Mouse (Mus musculus) liver, embryonic 14.5 days (tissue): Measurements from ENCODE around the gene Pappa. TPM values are rescaled to one million over a fixed set of nuclear protein-coding genes. Genes with fewer than 3 reads are reported as not detected.

Experiments used
- ATAC-seq: fragments of 200-750 bp; cut with Nextera tagmentation; 2 replicates; pipeline ENCODE4 v1.8.0; 2017; ENCODE audit warnings: moderate number of reproducible peaks, mild to moderate bottlenecking, moderate library complexity; ENCODE audit not compliant: insufficient read depth
- DNase-seq, 3 experiments: peaks; one replicate each; pipeline ENCODE4 v3.0.0-alpha.2; 2012 to 2013; ENCODE audit warnings: low read depth in 3 of 3, low spot score in 3 of 3
- H3K27ac ChIP-seq: fragments of 300-500 bp; sonication (generic); 2 replicates; pipeline ENCODE4 v1.5.1; 2014; ENCODE audit warnings: moderate library complexity, mild to moderate bottlenecking, control low read depth, inconsistent platforms
- H3K27me3 ChIP-seq: fragments of 300-500 bp; sonication (generic); 2 replicates; pipeline ENCODE4 v1.6.1; 2014; ENCODE audit warnings: mild to moderate bottlenecking, low read length, moderate library complexity; ENCODE audit not compliant: control insufficient read depth, insufficient read depth
- H3K36me3 ChIP-seq: fragments of 300-500 bp; sonication (generic); replicated peaks from 2 replicates; pipeline ENCODE4 v1.6.1; 2014; ENCODE audit warnings: low read depth; ENCODE audit not compliant: control insufficient read depth, insufficient read depth
- H3K4me1 ChIP-seq, 2 experiments: fragments of 200-500 bp in 1 of 2; fragments of 300-500 bp in 1 of 2; sonication (generic) in 1 of 2; replicated peaks; 2 replicates each; pipeline ENCODE4 v1.6.1; 2012 to 2014; ENCODE audit warnings: antibody characterized with exemption in 1 of 2, inconsistent platforms in 1 of 2, low read length in 1 of 2; ENCODE audit not compliant: control insufficient read depth in 2 of 2, insufficient read depth in 2 of 2
- H3K4me2 ChIP-seq: fragments of 300-500 bp; sonication (generic); 2 replicates; pipeline ENCODE4 v1.6.1; 2014; ENCODE audit warnings: low read depth, mild to moderate bottlenecking, control low read depth, moderate library complexity
- H3K4me3 ChIP-seq, 2 experiments: fragments of 200-500 bp in 1 of 2; fragments of 300-500 bp in 1 of 2; sonication (generic) in 1 of 2; 2 replicates each; pipeline ENCODE4 v1.5.1; 2012 to 2014; ENCODE audit warnings: low read depth in 2 of 2, low read length in 2 of 2, mild to moderate bottlenecking in 2 of 2, control low read depth in 1 of 2, inconsistent platforms in 1 of 2, moderate library complexity in 1 of 2; ENCODE audit not compliant: insufficient read depth in 1 of 2
- H3K9ac ChIP-seq: fragments of 300-500 bp; sonication (generic); replicated peaks from 2 replicates; pipeline ENCODE4 v1.6.1; 2014; ENCODE audit warnings: mild to moderate bottlenecking, control low read depth, moderate library complexity
- H3K9me3 ChIP-seq: fragments of 300-500 bp; sonication (generic); 2 replicates; pipeline ENCODE4 v1.6.1; 2016; ENCODE audit warnings: low read length, mixed read lengths; ENCODE audit not compliant: control insufficient read depth
- CTCF ChIP-seq: IDR thresholded peaks from 2 replicates; pipeline ENCODE4 v1.5.1; 2016; ENCODE audit warnings: antibody characterized with exemption, low read depth, control low read depth
- EP300 ChIP-seq: IDR thresholded peaks from 2 replicates; pipeline ENCODE4 v1.6.1; 2016; ENCODE audit warnings: antibody characterized with exemption, low read depth
- WGBS: fragments of 180-500 bp; shearing (Covaris S2); extraction: QIAGEN DNeasy Blood & Tissue Kit; methylation state at CpG from one replicate; pipeline ENCODE4 v1.1.7; 2014; ENCODE audit not compliant: insufficient replicate concordance; 5-methylcytosine and 5-hydroxymethylcytosine counted together
- polyA plus RNA-seq, 2 experiments: library from polyadenylated mRNA; depleted of rRNA in 1 of 2; stranded (reverse) in 1 of 2; unstranded in 1 of 2; fragments of >200 nt; fragmentation: Nextera tagmentation in 1 of 2; extraction: Ambion mirVana in 1 of 2; gene quantifications; 2 replicates each; pipeline versions ENCODE4 v1.2.1 to v1.2.3; 2012 to 2014

Gene Pappa
- polyA plus RNA-seq, 2 experiments, result 0.01 TPM

DNA sequence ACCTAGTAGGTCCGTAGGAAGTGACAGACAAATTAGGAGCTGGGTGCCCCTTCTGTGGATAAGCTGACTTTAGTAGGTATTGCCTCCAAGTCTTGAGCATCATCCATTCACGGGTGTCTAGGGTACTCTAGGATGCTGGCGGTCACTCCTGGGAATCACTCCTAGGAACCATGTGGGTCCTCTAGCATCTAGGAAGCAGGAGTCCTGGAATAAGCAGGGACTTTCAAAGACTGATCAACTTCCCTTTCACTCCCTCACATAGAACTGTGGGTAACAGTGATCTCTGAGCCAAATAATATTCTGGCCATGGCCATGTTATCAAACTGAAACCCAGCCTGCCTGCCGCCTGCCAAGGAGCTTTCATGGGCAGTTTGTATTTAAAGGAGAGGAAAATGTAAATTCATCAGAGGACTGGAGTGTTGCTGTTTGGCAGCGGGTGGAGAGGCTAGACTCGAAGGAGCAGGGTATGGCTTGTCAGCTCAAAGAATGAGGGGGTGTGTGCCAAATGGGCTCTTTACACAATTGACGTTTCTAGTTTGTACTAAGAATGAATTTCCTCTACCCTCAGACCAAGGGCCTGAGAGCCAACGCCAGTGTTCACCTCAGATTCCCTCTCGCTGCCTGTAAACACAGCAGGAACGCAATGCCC is 194.0 kb downstream of the Pappa start:
- Histone ChIP-seq H3K4me1 (no peaks in the 10 kb centered on the region), H3K36me3 (no peaks in the 10 kb centered on the region), H3K4me3 (no peak overlapping the region), H3K4me2 (no peak overlapping the region), H3K9me3 (no peaks in the 10 kb centered on the region), H3K27me3 (no peaks in the 10 kb centered on the region), H3K27ac (no peak overlapping the region), H3K9ac (no peak overlapping the region)
- TF ChIP-seq EP300, result no peak
- TF ChIP-seq CTCF, result no peak
- DNase-seq (no peak), ATAC-seq (no peak)
- WGBS, result 54% methylated on average over 10 of the region's 10 CpGs

DNA sequence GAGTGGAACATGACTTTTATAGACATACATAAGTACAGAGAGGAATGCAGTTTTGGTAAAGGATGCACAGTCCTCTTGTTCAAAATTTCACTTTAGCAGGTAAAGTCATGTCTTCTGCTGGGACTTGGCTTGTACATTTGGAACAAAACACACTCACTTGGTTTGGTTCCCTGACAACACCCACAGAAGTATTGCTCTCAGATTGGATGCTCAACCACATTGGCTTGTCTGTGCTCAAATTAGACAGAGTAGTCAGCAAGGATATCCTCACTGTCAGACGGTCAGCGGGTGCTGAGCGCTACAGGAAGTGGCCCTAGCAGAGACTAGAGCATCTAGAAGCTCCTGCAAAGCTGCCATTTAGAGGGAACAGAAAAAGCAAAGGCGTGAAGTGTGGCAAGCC is 197.4 kb downstream of the Pappa start:
- no peaks in the 10 kb centered on the region for H3K9me3 ChIP-seq
- TF ChIP-seq EP300 (no peak), CTCF (no peak)
- H3K4me3 ChIP-seq, result no peak overlapping the region
- H3K27ac ChIP-seq, result no peak overlapping the region
- WGBS, result 51% methylated on average over 4 of the region's 4 CpGs
- no peaks in the 10 kb centered on the region for H3K36me3 ChIP-seq
- DNase-seq, result no peak
- no peaks in the 10 kb centered on the region for H3K4me1 ChIP-seq
- ATAC-seq, result no peak
- H3K4me2 ChIP-seq, result no peak overlapping the region
- H3K27me3 ChIP-seq, result no peaks in the 10 kb centered on the region
- H3K9ac ChIP-seq, result no peak overlapping the region

DNA sequence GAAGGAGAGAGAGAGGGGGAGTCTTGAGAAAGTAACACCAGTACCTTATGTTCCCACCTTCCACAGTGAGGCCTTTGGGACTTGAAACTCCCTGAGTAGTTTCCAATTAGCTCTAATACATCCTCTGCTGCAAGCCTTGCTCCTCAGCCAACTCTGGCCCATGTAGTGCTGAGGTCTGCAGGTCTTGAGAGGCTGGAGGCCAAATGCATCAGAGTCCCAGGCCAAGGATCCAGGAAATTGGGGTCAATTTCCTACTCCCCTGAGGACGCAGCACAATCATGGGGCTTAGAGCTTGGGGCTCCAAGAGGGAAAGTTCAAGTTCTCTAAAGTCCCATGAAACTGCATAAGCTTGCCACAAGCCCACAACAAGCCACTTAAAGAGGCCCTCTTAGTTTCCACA is 198.0 kb downstream of the Pappa start:
- no peak overlapping the region for H3K4me3 ChIP-seq
- H3K9ac ChIP-seq, result no peak overlapping the region
- no peaks in the 10 kb centered on the region for H3K36me3 ChIP-seq
- no peaks in the 10 kb centered on the region for H3K4me1 ChIP-seq
- DNase-seq (no peak), ATAC-seq (no peak)
- H3K27ac ChIP-seq, result no peak overlapping the region
- H3K4me2 ChIP-seq, result no peak overlapping the region
- H3K27me3 ChIP-seq, result no peaks in the 10 kb centered on the region
- WGBS, result 60% methylated on average over 1 of the region's 1 CpGs
- no peaks in the 10 kb centered on the region for H3K9me3 ChIP-seq
- TF ChIP-seq EP300 (no peak), CTCF (no peak)

DNA sequence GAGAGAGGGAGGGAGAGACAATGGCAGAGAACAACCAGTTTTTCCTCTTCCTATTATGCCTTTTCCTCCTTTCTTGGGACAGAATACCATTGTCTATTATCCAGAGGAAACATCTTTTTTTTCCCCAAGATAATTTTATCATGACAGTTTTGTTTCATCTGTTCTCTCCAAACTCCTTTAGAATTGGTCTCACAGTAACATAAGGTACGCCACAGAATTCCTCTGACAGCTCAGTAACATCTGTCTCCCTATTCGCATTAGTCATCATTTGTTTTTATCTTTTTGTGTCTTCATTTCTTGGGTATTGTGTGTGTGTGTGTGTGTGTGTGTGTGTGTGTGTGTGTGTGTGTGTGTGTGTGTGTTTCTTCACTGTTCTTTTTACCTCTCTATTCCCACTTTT is 201.8 kb downstream of the Pappa start:
- Histone ChIP-seq H3K4me2 (no peak overlapping the region), H3K27ac (no peak overlapping the region)
- no peak for ATAC-seq

DNA sequence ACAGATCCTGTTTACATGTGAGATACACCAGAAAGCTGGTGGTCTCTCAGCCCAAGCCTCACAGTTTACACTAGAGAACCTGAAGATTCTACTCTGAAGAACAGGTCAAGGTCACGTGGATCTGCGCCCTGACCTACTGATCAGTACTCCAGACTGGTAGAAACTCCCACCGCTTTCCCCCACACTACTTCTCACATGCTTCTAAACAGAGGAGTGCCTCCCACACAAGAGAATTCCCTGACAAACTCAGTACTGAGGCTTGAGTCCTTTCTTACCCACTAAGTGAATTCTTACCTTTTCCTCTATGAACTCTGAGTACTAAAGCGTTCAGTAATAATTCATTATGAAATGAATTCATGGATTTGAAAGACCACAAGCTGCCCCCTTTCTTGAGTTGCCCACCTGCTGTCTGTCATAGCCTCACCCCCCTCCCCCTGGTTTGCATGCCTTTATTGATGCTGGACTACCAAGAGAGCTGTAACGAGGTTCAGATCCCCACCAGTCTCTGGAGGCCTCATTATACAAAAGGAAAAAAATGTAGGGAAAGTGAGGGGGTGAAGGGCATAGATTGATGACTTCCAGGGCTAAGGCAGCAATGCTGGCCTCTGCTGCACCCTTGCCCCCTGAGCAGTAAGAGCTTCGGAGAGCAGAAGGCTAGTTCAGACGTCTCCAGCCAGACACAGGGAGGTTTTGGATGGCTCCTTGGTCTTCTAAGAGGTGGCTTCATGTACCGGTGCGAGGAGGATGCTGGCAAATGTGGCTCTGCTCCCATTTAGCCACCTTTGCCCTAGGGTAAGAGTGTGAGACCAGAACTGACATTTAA is 204.7 kb downstream of the Pappa start:
- 55% methylated on average over 9 of the region's 9 CpGs for WGBS
- no peak overlapping the region for H3K9ac ChIP-seq
- ATAC-seq (no peak), DNase-seq (no peak)
- no peaks in the 10 kb centered on the region for H3K9me3 ChIP-seq
- no peaks in the 10 kb centered on the region for H3K27me3 ChIP-seq
- H3K4me2 ChIP-seq, result no peak overlapping the region
- no peaks in the 10 kb centered on the region for H3K4me1 ChIP-seq
- no peak overlapping the region for H3K4me3 ChIP-seq
- no peak overlapping the region for H3K27ac ChIP-seq
- TF ChIP-seq CTCF, result no peak
- TF ChIP-seq EP300, result no peak
- no peaks in the 10 kb centered on the region for H3K36me3 ChIP-seq

More for the DNA sequence above, 201.8 kb downstream of the Pappa start:
- H3K27me3 ChIP-seq, result no peaks in the 10 kb centered on the region
- TF ChIP-seq EP300 (no peak), CTCF (no peak)
- 72% methylated on average over 2 of the region's 2 CpGs for WGBS
- no peak overlapping the region for H3K4me3 ChIP-seq
- no peak for DNase-seq
- no peaks in the 10 kb centered on the region for H3K36me3 ChIP-seq
- no peaks in the 10 kb centered on the region for H3K4me1 ChIP-seq
- H3K9me3 ChIP-seq, result no peaks in the 10 kb centered on the region
- H3K9ac ChIP-seq, result no peak overlapping the region
